Mouse (Mus musculus) liver, embryonic 14.5 days (tissue): ENCODE data around the gene Map4k5.

Experiments used
- CTCF ChIP-seq: IDR thresholded peaks from 2 replicates; pipeline ENCODE4 v1.5.1; 2016; ENCODE audit warnings: antibody characterized with exemption, low read depth, control low read depth
- EP300 ChIP-seq: IDR thresholded peaks from 2 replicates; pipeline ENCODE4 v1.6.1; 2016; ENCODE audit warnings: antibody characterized with exemption, low read depth

- TF ChIP-seq CTCF, result no peak
- no peak for TF ChIP-seq EP300
Observed at GRCm38 (mm10) chr12:69781935-69782650, 110.9 kb downstream of the Map4k5 start.
